In genomic region chr7:128057860-128058259, GRCm38 (mm10) we compare ENCODE assay signal across 29 mouse cellular contexts. TPM values are rescaled to one million over a fixed set of nuclear protein-coding genes. Genes with fewer than 3 reads are reported as not detected.
"Had no signal": no experiment of that assay in that cellular context is flagged by ENCODE, and none has a peak within 500 bp of the region (broad histone marks: within the 10 kb centered on the region; RNA-seq: fewer than 3 reads in every experiment).

No protein-coding gene starts in this region.

- H3K27ac ChIP-seq: intestine, embryonic 15.5 days; layer of hippocampus, adult 2 months; limb, embryonic 10.5 days; limb, embryonic 13.5 days; liver, embryonic 14.5 days; stomach, embryonic 15.5 days had no signal

- H3K4me3 ChIP-seq: intestine, embryonic 15.5 days; layer of hippocampus, adult 2 months; limb, embryonic 10.5 days; limb, embryonic 13.5 days; megakaryocyte, embryonic 14.5 days; stomach, embryonic 15.5 days had no signal

- H3K36me3 ChIP-seq: intestine, embryonic 15.5 days; limb, embryonic 10.5 days; limb, embryonic 13.5 days; stomach, embryonic 15.5 days had no signal

- DNase-seq: kidney, adult 11 months; kidney, adult 9 months; kidney, postnatal 14 days; layer of hippocampus, adult 9-11 months; liver; lung, embryonic 14.5 days; midbrain, embryonic 14.5 days; right cerebral cortex, adult 18-20 months; right cerebral cortex, postnatal 14 days; right cerebral cortex, postnatal 4 days; spleen, adult 18-20 months had no signal

- H3K4me1 ChIP-seq: limb, embryonic 13.5 days; stomach, embryonic 15.5 days had no signal

RNA-seq across cellular contexts. Expression of gene Gm49368, which starts 4.6 kb away (rescaled TPM):
- total RNA-seq: layer of hippocampus, adult 2 months; layer of hippocampus, postnatal 25 days; left cerebral cortex, adult 18-20 months; left cerebral cortex, postnatal 25 days; midbrain, postnatal 0 days had no signal
- polyA plus RNA-seq: intestine, embryonic 15.5 days; kidney, embryonic 16.5 days; limb, embryonic 10.5 days; limb, embryonic 13.5 days; lung, embryonic 14.5 days; lung, postnatal 0 days; midbrain, embryonic 11.5 days; midbrain, embryonic 14.5 days; midbrain, postnatal 0 days; neural tube, embryonic 11.5 days; neural tube, embryonic 14.5 days; stomach, embryonic 15.5 days; testis, adult 2 months had no signal

RNA-seq across cellular contexts. Expression of gene Trim72, which starts 54.1 kb away (rescaled TPM):
- polyA plus RNA-seq: limb, embryonic 10.5 days; liver, postnatal 0 days; lung, embryonic 14.5 days; midbrain, embryonic 14.5 days; midbrain, postnatal 0 days; neural tube, embryonic 11.5 days; neural tube, embryonic 14.5 days had no signal
